Mouse (Mus musculus): ENCODE results near the gene Syngr4. TPM values are rescaled to one million over a fixed set of nuclear protein-coding genes. Genes with fewer than 3 reads are reported as not detected.

The Syngr4 gene
- polyA plus RNA-seq, 1 experiment from 2014 or later, result not detected

DNA sequence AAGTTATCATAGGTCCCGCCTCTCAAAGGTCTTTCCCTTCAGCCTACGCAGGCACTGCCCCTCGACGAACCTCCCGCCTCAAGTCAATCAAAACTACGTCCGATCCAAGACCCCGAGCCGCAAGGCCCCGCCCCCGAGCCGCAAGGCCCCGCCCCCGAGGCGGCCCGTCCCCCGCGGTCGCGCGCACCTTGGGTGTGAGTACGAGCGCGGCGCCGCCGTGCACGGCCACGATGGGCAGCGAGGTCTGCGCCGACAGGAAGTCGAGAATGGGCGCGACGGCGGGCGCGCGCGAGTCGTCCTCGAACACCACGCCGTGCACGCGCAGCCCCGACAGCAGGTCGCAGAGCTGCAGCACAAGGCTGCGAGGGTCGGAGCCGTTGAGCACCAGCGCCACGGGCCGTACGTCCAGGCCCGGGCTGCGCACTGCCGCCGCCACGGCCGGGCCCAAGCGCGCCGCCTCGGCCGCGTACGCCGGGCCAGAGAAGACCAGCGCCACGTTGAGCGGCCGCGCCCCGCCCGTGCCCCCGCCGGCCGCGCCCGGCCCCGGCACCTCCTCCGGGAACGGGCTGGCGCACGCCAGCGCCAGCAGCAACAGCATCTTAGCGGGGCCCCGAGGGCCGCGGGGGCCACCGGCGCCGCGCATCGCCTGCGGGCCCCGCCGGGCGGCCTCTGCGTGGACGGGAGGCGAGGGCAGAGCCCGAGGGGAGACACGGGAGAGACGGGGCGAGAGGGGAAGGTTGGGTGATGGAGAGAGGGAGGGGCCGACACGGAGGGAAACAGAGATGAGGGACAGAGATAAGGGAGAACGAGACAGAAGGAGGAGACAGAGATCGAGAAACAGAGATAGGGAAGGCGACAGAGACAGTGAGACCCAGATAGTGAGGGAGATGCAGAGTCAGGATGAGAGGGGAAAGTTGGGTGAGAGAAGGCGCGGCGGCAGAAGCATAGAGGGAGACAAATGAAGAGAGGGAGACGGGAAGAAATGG lies 30.3 kb downstream of the Syngr4 start:
- Histone ChIP-seq H3K79me2 (ENCODE audit: inconsistent target) (no peaks in the 10 kb centered on the region), H3K4me3 (ENCODE audit: inconsistent target) (peak overlapping the region; percentile 17; the same call in 1 of the 2 replicates), H3K27ac (no peak overlapping the region), H3K36me3 (ENCODE audit: inconsistent target) (no peaks in the 10 kb centered on the region)
- WGBS (ENCODE audit: missing documents), result 2% methylated on average over 97 of the region's 117 CpGs

DNA sequence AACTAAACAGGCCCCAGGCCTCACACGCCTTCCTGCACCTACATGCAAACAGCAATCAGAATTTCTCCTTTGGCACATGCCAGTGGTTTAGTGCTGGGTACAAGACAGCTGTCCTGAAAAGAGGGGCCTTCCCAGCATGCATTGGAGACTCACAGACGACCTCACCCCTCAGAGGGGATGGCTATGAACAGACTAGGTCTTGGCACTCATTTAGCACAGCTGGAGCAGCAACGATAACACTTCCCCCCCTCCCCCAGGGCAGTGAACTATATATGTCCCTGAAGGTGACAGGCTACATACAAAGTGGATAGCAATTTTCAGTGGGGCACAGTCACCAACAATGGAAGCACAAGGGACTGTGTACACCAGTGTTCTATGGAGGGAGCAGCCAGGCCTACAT lies 32.1 kb downstream of the Syngr4 start:
- H3K36me3 ChIP-seq (ENCODE audit: inconsistent target), result no peaks in the 10 kb centered on the region
- H3K27ac ChIP-seq, result no peak overlapping the region
- WGBS (ENCODE audit: missing documents), result 93% methylated on average over 3 of the region's 3 CpGs
- H3K4me3 ChIP-seq (ENCODE audit: inconsistent target), result no peak overlapping the region
- no peaks in the 10 kb centered on the region for H3K79me2 ChIP-seq (ENCODE audit: inconsistent target)

DNA sequence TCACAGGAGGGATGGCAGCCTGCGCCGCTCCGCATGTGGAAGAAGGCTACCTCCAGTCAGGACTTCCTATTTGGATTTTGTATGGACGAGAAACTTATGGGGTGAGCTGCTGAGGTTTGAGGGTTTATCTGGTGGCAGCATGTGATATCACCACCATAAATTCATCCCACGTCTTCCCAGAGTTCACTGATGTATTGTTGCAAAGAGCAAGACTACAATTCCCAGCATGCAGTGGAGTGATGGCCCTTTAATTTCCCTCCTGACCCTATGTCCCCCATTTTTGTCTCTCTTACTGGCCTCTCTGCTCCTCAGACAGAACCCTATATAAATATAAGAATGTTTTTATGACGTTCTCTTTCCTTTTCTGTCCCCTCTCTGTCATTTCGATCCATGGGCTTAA lies 33.7 kb downstream of the Syngr4 start:
- Histone ChIP-seq H3K79me2 (ENCODE audit: inconsistent target) (no peaks in the 10 kb centered on the region), H3K36me3 (ENCODE audit: inconsistent target) (no peaks in the 10 kb centered on the region), H3K4me3 (ENCODE audit: inconsistent target) (no peak overlapping the region), H3K27ac (no peak overlapping the region)
- WGBS (ENCODE audit: missing documents), result 87% methylated on average over 7 of the region's 7 CpGs

DNA sequence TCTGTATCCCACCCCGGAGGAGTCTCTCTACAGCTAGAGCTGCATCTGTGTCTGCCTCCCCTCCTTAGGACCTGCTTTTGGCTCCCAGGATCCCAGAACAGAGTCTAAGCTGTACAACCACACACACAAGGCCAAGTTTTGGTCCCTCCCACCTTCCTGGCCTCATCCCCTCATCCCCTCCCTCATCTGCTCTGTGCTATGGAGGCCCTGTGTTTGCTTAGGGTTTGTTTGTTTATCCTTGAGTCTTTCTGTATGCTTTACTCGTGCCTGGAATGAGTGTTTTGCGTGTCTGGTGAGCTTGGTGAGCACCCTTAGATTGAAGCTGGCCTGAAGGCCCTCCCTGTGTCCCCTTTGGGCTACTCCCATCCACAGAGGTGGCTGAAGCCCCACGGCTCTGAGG lies 37.5 kb downstream of the Syngr4 start:
- H3K4me3 ChIP-seq (ENCODE audit: inconsistent target), result no peak overlapping the region
- no peaks in the 10 kb centered on the region for H3K79me2 ChIP-seq (ENCODE audit: inconsistent target)
- 82% methylated on average over 4 of the region's 4 CpGs for WGBS (ENCODE audit: missing documents)
- no peak overlapping the region for H3K27ac ChIP-seq
- H3K36me3 ChIP-seq (ENCODE audit: inconsistent target), result no peaks in the 10 kb centered on the region

DNA sequence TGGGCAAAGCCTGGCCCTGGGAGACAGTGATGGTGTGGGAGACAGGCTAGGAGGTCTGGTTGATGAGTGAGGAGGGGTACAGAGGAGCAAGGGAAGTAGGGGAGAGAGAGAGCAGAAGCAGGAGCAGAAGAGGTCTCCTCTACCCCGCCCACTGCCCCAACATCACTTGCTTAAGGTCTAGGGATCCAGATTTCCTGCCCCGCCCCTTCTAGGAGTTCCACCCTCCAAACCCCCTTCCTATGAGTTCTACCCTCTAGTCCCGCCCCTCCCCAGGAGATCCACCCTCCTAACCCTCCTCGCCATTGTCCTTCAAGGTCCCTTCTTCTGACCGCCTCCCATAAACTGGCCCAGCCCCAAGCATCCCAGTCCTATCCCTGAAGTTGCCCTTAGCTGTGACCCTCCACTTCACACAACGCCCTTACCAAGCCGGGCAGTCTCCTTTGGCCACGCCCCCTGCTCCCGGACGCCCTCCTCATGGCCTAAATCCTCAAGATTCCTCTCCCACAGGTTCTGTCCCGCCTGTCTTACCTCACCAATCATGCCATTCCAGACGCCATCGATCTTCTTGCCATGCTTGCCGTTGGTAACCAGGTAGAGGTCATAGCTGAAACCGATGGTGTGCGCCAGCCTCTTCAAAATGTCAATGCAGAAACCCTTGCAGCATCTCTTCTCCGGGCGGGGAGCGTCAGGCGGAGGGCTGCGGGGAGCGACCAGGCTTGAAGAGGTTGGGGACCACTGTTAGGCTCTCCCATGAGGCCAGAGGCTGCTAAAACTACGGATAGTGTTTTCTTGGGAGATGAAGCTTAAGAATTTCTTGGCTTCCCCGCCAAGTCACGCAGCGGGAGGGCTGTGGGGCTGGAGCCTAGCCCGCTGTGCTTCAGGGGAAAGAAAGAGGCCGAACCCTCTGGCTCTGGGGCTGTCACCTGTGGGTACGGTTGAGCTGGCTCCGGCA lies 39.3 kb downstream of the Syngr4 start:
- 10% methylated on average over 30 of the region's 30 CpGs for WGBS (ENCODE audit: missing documents)
- H3K27ac ChIP-seq, result no peak overlapping the region
- H3K36me3 ChIP-seq (ENCODE audit: inconsistent target), result no peaks in the 10 kb centered on the region
- H3K4me3 ChIP-seq (ENCODE audit: inconsistent target), result no peak overlapping the region
- H3K79me2 ChIP-seq (ENCODE audit: inconsistent target), result no peaks in the 10 kb centered on the region

DNA sequence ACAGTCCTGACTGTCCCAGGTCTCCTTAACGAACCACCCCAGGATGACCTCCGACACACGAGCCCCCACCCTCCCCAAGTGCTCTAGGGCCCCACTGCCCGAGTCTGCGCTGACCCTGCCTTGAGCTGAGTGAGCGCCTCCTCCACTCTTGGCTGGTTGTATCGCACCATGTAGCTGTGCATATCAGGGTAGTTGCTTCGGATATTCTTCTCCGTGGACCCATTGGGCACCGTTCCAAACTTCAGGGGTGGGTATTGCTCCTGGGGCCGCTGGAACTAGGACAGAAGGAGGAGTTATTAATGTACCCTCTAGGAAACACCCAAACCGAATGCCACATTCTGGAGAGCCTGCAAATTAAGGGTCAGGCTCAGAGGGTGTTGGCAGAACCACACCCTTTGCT lies 43.4 kb downstream of the Syngr4 start:
- no peak overlapping the region for H3K27ac ChIP-seq
- H3K36me3 ChIP-seq (ENCODE audit: inconsistent target), result no peaks in the 10 kb centered on the region
- H3K4me3 ChIP-seq (ENCODE audit: inconsistent target), result no peak overlapping the region
- no peaks in the 10 kb centered on the region for H3K79me2 ChIP-seq (ENCODE audit: inconsistent target)
- 94% methylated on average over 12 of the region's 12 CpGs for WGBS (ENCODE audit: missing documents)

DNA sequence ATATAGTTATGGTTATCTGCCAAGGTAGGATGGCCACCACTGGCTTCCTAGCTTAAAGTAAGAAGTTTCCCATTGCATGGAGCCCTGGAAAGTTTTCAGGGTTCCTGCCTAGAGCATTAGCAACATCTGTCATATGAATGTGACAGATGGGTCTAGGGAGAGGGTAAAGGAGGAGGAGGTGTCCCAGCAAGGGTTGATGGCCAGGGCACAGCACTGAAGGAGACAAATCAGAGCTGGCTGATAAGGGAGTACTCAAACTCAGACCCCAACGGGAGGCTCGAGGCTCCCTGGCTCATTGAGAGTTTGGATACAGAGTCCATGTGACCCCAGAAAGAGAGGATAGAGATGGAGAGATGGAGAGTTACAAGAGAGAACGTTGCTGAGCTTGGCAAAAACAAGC lies 45.9 kb downstream of the Syngr4 start:
- no peak overlapping the region for H3K4me3 ChIP-seq (ENCODE audit: inconsistent target)
- no peak overlapping the region for H3K27ac ChIP-seq
- H3K36me3 ChIP-seq (ENCODE audit: inconsistent target), result no peaks in the 10 kb centered on the region
- WGBS (ENCODE audit: missing documents), result 80% methylated on average over 3 of the region's 3 CpGs
- H3K79me2 ChIP-seq (ENCODE audit: inconsistent target), result no peaks in the 10 kb centered on the region

DNA sequence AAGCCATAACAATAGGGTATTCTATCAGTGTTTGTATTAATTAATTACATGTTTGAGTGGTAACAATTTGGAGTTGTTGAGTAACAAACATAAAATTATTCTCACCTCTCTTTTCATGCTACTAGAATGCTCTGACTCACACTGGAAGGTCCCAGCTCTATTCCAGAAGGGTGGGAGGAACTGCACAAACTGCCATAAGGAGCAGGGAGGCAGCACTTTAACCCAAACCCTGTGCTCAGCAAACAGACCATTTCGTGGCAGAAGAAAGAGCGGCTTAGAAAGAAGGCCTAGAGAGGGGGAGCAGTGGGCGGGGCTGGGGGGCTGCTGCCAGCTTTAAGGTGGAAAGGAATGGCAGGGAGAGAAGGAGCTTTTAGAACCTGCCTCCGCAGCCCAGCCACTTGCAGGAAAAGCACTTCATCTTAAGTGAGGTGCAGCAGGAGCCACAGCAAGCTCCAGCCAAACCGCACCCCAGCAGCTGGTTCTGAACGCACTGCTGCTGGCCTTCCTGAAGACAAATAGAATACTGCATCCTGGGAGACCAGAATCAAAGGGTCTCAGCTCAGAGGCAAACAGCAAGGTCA lies 48.0 kb downstream of the Syngr4 start:
- Histone ChIP-seq H3K79me2 (ENCODE audit: inconsistent target) (no peaks in the 10 kb centered on the region), H3K4me3 (ENCODE audit: inconsistent target) (no peak overlapping the region), H3K36me3 (ENCODE audit: inconsistent target) (no peaks in the 10 kb centered on the region), H3K27ac (no peak overlapping the region)
- WGBS (ENCODE audit: missing documents), result 56% methylated on average over 6 of the region's 6 CpGs

DNA sequence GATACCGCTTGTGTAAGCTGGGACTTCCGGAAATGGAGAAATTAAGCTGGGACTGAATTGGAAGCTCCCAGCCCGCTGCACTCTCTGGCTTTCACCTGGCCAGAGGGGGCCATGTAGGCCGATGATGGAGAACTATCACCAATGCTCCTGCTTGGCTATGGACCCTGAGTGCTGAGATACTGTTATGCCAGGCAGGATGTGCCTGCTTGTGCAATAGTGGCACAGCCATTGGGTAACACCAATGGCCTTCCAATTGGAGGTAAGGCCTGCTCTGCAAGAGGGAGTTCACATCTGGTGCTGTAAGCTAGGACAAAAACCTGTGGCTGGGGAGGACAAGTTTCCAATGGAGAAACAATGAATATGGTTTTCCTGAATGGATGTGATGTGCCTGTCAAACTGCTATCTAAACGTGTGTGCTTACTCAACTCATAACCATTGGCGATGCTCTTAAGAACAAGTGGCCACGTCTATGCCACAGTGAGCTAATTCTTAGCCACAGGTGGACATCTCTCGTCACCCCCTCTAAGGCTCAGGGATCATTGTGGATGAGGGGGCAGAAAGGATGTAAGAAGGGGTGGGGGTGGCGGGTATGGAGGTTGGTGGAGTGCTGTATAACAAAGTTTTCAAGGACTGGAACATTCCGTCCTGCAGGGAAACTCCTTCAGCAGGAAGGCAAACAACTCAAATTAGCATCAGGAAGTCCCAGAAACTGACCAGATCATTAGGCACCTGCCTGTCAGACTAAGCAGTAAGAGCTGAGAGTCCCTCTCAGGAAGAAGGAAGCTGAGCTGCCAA lies 53.4 kb downstream of the Syngr4 start:
- Histone ChIP-seq H3K4me3 (ENCODE audit: inconsistent target) (no peak overlapping the region), H3K79me2 (ENCODE audit: inconsistent target) (no peaks in the 10 kb centered on the region), H3K27ac (no peak overlapping the region), H3K36me3 (ENCODE audit: inconsistent target) (no peaks in the 10 kb centered on the region)
- WGBS (ENCODE audit: missing documents), result 94% methylated on average over 10 of the region's 10 CpGs

Other genes with a start within 250 kb of the Syngr4 start
- gene Fut2, start 230.3 kb downstream of the Syngr4 start, polyA plus RNA-seq (2018), result not detected in 3 replicates
- gene Ntn5, start 212.7 kb downstream of the Syngr4 start, polyA plus RNA-seq (2018), result not detected in 3 replicates
- not detected in 3 replicates for gene Sec1, start 202.3 kb downstream of the Syngr4 start, polyA plus RNA-seq (2018)
- 0.56 TPM in 1 of 3 replicates, not detected in the others for gene Car11, start 196.9 kb downstream of the Syngr4 start, polyA plus RNA-seq (2018)
- gene Dbp, start 191.6 kb downstream of the Syngr4 start, polyA plus RNA-seq (2018), result 11.3 to 58.2 TPM (median 52.9 TPM) in 3 replicates
- 290 to 1,003 TPM (median 791 TPM) in 3 replicates for gene Rpl18, start 181.3 kb downstream of the Syngr4 start, polyA plus RNA-seq (2018)
- gene Sphk2, start 178.7 kb downstream of the Syngr4 start, polyA plus RNA-seq (2018), result 47.1 to 55.5 TPM (median 51.5 TPM) in 3 replicates
- not detected in 3 replicates for gene Fam83e, start 175.5 kb downstream of the Syngr4 start, polyA plus RNA-seq (2018)
- not detected in 3 replicates for gene Spaca4, start 170.9 kb downstream of the Syngr4 start, polyA plus RNA-seq (2018)
- 0.04 to 0.06 TPM in 2 of 3 replicates, not detected in the other for gene Lmtk3, start 113.0 kb downstream of the Syngr4 start, polyA plus RNA-seq (2018)
- gene Sult2b1, start 112.0 kb downstream of the Syngr4 start, polyA plus RNA-seq (2018), result 0.55 to 1.1 TPM (median 0.56 TPM) in 3 replicates
- gene Cyth2, start 82.1 kb downstream of the Syngr4 start, polyA plus RNA-seq (2018), result 42.8 to 66.2 TPM (median 50.0 TPM) in 3 replicates
- not detected in 3 replicates for gene Kcnj14, start 71.9 kb downstream of the Syngr4 start, polyA plus RNA-seq (2018)
- gene Grwd1, start 65.8 kb downstream of the Syngr4 start, polyA plus RNA-seq (2018), result 4.9 to 28.9 TPM (median 5.3 TPM) in 3 replicates
- 103 to 141 TPM (median 125 TPM) in 3 replicates for gene Kdelr1, start 23.9 kb downstream of the Syngr4 start, polyA plus RNA-seq (2018)
- 0.11 to 0.12 TPM in 2 of 3 replicates, not detected in the other for gene Grin2d, start 18.3 kb downstream of the Syngr4 start, polyA plus RNA-seq (2018)
- gene Tmem143, start 227 bp upstream of the Syngr4 start, polyA plus RNA-seq (2018), result 11.6 to 13.1 TPM (median 12.8 TPM) in 3 replicates
- 271 to 666 TPM (median 552 TPM) in 3 replicates for gene Emp3, start 24.7 kb upstream of the Syngr4 start, polyA plus RNA-seq (2018)
- 0.65 to 1.0 TPM (median 1.0 TPM) in 3 replicates for gene Ccdc114, start 27.4 kb upstream of the Syngr4 start, polyA plus RNA-seq (2018)
- not detected in 3 replicates for gene Abcc6, start 133.6 kb upstream of the Syngr4 start, polyA plus RNA-seq (2018)
- 15.9 to 40.2 TPM (median 19.6 TPM) in 3 replicates for gene Nomo1, start 137.0 kb upstream of the Syngr4 start, polyA plus RNA-seq (2018)
- not detected in 3 replicates for gene Kcnj11, start 204.1 kb upstream of the Syngr4 start, polyA plus RNA-seq (2018)

All from macrophage (primary cell).